Mouse (Mus musculus) limb, embryonic 13.5 days (tissue): ENCODE measurements around the gene Zfp263. TPM values are rescaled to one million over a fixed set of nuclear protein-coding genes. Genes with fewer than 3 reads are reported as not detected.

Experiments
- ATAC-seq: fragments of 200-750 bp; cut with Nextera tagmentation; 2 replicates; pipeline ENCODE4 v1.8.0; 2017; ENCODE audit warnings: low read depth, moderate number of reproducible peaks, moderate TSS enrichment; ENCODE audit not compliant: low FRiP score
- H3K27ac ChIP-seq: fragments of 300-500 bp; sonication (generic); 2 replicates; pipeline ENCODE4 v1.5.1; 2015; ENCODE audit warnings: inconsistent platforms, mild to moderate bottlenecking, moderate library complexity
- H3K27me3 ChIP-seq: fragments of 300-500 bp; sonication (generic); 2 replicates; pipeline ENCODE4 v1.6.1; 2015; ENCODE audit warnings: mild to moderate bottlenecking, inconsistent platforms
- H3K36me3 ChIP-seq: fragments of 300-500 bp; sonication (generic); 2 replicates; pipeline ENCODE4 v1.6.1; 2015; ENCODE audit warnings: inconsistent platforms, mild to moderate bottlenecking, moderate library complexity
- H3K4me1 ChIP-seq: fragments of 300-500 bp; sonication (generic); 2 replicates; pipeline ENCODE4 v1.6.1; 2015; ENCODE audit warnings: inconsistent platforms
- H3K4me2 ChIP-seq: fragments of 300-500 bp; sonication (generic); replicated peaks from 2 replicates; pipeline ENCODE4 v1.6.1; 2015; ENCODE audit warnings: inconsistent platforms, mild to moderate bottlenecking, moderate library complexity
- H3K4me3 ChIP-seq: fragments of 300-500 bp; sonication (generic); 2 replicates; pipeline ENCODE4 v1.5.1; 2015; ENCODE audit warnings: moderate library complexity, mild to moderate bottlenecking, inconsistent platforms
- H3K9ac ChIP-seq: fragments of 300-500 bp; sonication (generic); 2 replicates; pipeline ENCODE4 v1.6.1; 2015; ENCODE audit warnings: mild to moderate bottlenecking, inconsistent platforms
- H3K9me3 ChIP-seq: fragments of 300-500 bp; sonication (generic); 2 replicates; pipeline ENCODE4 v1.6.1; 2016; ENCODE audit warnings: inconsistent platforms
- WGBS: fragments of 180-500 bp; shearing (Covaris S2); methylation state at CpG from one replicate; pipeline ENCODE4 v1.1.7; 2015; 5-methylcytosine and 5-hydroxymethylcytosine counted together
- polyA plus RNA-seq: library from polyadenylated mRNA; unstranded; fragments of >200 nt; fragmentation: Nextera tagmentation; extraction: Ambion mirVana; gene quantifications from 2 replicates; pipeline ENCODE4 v1.2.1, GENCODE M21; 2015

Zfp263 gene
- polyA plus RNA-seq, 1 experiment from 2014 or later, result 59.4 TPM

- Histone ChIP-seq H3K36me3 (peaks cover 49% of the 10 kb centered on the region), H3K9me3 (peaks cover 28% of the 10 kb centered on the region), H3K4me1 (peaks cover 22% of the 10 kb centered on the region), H3K4me2 (peak overlapping the region; percentile 95), H3K4me3 (peak overlapping the region; percentile 89), H3K27me3 (no peaks in the 10 kb centered on the region), H3K27ac (no peak overlapping the region), H3K9ac (peak overlapping the region; percentile 90; the same call in 1 of the 2 replicates)
- no peak for ATAC-seq
- WGBS, result 85% methylated on average over 4 of the region's 4 CpGs
These were observed 1.8 kb downstream of the Zfp263 start for GRCm38 (mm10) chr16:3745656-3746055.

GRCm38 (mm10) chr16:3748976-3749375 lies 5.1 kb downstream of the Zfp263 start:
- peaks cover 19% of the 10 kb centered on the region for H3K4me1 ChIP-seq
- ATAC-seq, result no peak
- 98% methylated on average over 3 of the region's 3 CpGs for WGBS
- H3K4me2 ChIP-seq, result no peak overlapping the region
- H3K27me3 ChIP-seq, result no peaks in the 10 kb centered on the region
- H3K4me3 ChIP-seq, result no peak overlapping the region
- no peak overlapping the region for H3K9ac ChIP-seq
- peaks cover 28% of the 10 kb centered on the region for H3K9me3 ChIP-seq
- no peak overlapping the region for H3K27ac ChIP-seq
- H3K36me3 ChIP-seq, result peaks cover 71% of the 10 kb centered on the region

GRCm38 (mm10) chr16:3771603-3772002 lies 27.7 kb downstream of the Zfp263 start:
- Histone ChIP-seq H3K9ac (no peak overlapping the region), H3K27me3 (no peaks in the 10 kb centered on the region), H3K4me3 (no peak overlapping the region), H3K4me2 (no peak overlapping the region), H3K36me3 (no peaks in the 10 kb centered on the region), H3K27ac (no peak overlapping the region), H3K9me3 (no peaks in the 10 kb centered on the region), H3K4me1 (no peaks in the 10 kb centered on the region)
- ATAC-seq, result no peak
- 97% methylated on average over 4 of the region's 4 CpGs for WGBS

- Histone ChIP-seq H3K27ac (no peak overlapping the region), H3K27me3 (no peaks in the 10 kb centered on the region), H3K4me3 (no peak overlapping the region), H3K4me2 (no peak overlapping the region), H3K4me1 (no peaks in the 10 kb centered on the region), H3K9ac (no peak overlapping the region), H3K9me3 (no peaks in the 10 kb centered on the region), H3K36me3 (no peaks in the 10 kb centered on the region)
- WGBS, result 66% methylated on average over 3 of the region's 3 CpGs
- no peak for ATAC-seq
These were observed 32.5 kb downstream of the Zfp263 start for GRCm38 (mm10) chr16:3776365-3776764.

GRCm38 (mm10) chr16:3777986-3778385 lies 34.1 kb downstream of the Zfp263 start:
- ATAC-seq, result no peak
- H3K9ac ChIP-seq, result no peak overlapping the region
- no peaks in the 10 kb centered on the region for H3K9me3 ChIP-seq
- no peaks in the 10 kb centered on the region for H3K4me1 ChIP-seq
- H3K36me3 ChIP-seq, result no peaks in the 10 kb centered on the region
- no peak overlapping the region for H3K4me3 ChIP-seq
- WGBS, result 64% methylated on average over 3 of the region's 3 CpGs
- H3K27ac ChIP-seq, result no peak overlapping the region
- H3K27me3 ChIP-seq, result no peaks in the 10 kb centered on the region
- H3K4me2 ChIP-seq, result no peak overlapping the region

- Histone ChIP-seq H3K9ac (no peak overlapping the region), H3K4me1 (no peaks in the 10 kb centered on the region), H3K4me3 (no peak overlapping the region), H3K36me3 (no peaks in the 10 kb centered on the region), H3K27ac (no peak overlapping the region), H3K9me3 (no peaks in the 10 kb centered on the region), H3K4me2 (no peak overlapping the region), H3K27me3 (no peaks in the 10 kb centered on the region)
- ATAC-seq, result no peak
These were observed 37.3 kb downstream of the Zfp263 start for GRCm38 (mm10) chr16:3781237-3781636.

- H3K9ac ChIP-seq, result no peak overlapping the region
- no peaks in the 10 kb centered on the region for H3K27me3 ChIP-seq
- no peaks in the 10 kb centered on the region for H3K9me3 ChIP-seq
- H3K4me2 ChIP-seq, result no peak overlapping the region
- no peak overlapping the region for H3K27ac ChIP-seq
- no peak for ATAC-seq
- H3K36me3 ChIP-seq, result no peaks in the 10 kb centered on the region
- no peaks in the 10 kb centered on the region for H3K4me1 ChIP-seq
- no peak overlapping the region for H3K4me3 ChIP-seq
These were observed 44.5 kb downstream of the Zfp263 start for GRCm38 (mm10) chr16:3788394-3788793.

Other genes with a start within 250 kb of the Zfp263 start
- gene Olfr161, start 153.1 kb upstream of the Zfp263 start, polyA plus RNA-seq, result not detected in 2 replicates
- not detected in 2 replicates for gene Mefv, start 26.0 kb upstream of the Zfp263 start, polyA plus RNA-seq
- not detected in 2 replicates for gene Olfr15, start 86.8 kb downstream of the Zfp263 start, polyA plus RNA-seq
- gene Zfp174, start 103.2 kb downstream of the Zfp263 start, polyA plus RNA-seq, result 1.6 and 1.8 TPM in 2 replicates
- gene Naa60, start 128.3 kb downstream of the Zfp263 start, polyA plus RNA-seq, result 55.8 and 59.1 TPM in 2 replicates
- gene Zfp597, start 140.5 kb downstream of the Zfp263 start, polyA plus RNA-seq, result 6.1 and 6.4 TPM in 2 replicates
- 4.3 and 6.2 TPM in 2 replicates for gene Gm20695, start 140.6 kb downstream of the Zfp263 start, polyA plus RNA-seq
- 6.9 and 8.1 TPM in 2 replicates for gene 1700037C18Rik, start 164.6 kb downstream of the Zfp263 start, polyA plus RNA-seq
- gene Cluap1, start 164.7 kb downstream of the Zfp263 start, polyA plus RNA-seq, result 31.1 and 31.3 TPM in 2 replicates
- 0.87 and 1.2 TPM in 2 replicates for gene Nlrc3, start 232.5 kb downstream of the Zfp263 start, polyA plus RNA-seq